Mouse (Mus musculus) urinary bladder, postnatal 36 days (tissue): ENCODE data around the gene Enpp3.
A peak's percentile ranks its signal among the peaks of the same experiment; 100 is the strongest.

Experiments
- DNase-seq, 2 experiments: peaks; one replicate each; pipeline ENCODE4 v3.0.0; 2022; ENCODE audit warnings: low spot score in 2 of 2, mixed read lengths in 1 of 2

Gene Enpp3

DNA sequence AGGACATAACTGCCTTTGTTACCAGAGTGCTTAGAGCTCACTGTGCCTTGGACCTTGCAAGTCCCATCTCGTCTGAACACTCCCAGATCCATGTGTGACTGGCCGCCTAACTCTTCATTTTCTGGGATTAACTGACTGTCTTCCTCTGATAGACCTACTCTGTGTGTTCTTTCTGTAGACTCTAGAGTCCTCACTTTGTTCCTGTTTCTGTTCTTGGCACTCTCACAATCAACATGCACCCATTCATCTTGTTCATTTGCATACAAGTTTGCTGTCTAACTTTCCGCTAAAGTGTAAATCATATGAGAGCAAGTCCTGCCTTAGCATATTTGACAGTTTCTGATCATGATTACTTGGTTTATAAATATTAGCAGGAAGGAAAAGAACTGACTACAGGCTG lies 79.4 kb downstream of the Enpp3 start:
- DNase-seq: no peak

DNA sequence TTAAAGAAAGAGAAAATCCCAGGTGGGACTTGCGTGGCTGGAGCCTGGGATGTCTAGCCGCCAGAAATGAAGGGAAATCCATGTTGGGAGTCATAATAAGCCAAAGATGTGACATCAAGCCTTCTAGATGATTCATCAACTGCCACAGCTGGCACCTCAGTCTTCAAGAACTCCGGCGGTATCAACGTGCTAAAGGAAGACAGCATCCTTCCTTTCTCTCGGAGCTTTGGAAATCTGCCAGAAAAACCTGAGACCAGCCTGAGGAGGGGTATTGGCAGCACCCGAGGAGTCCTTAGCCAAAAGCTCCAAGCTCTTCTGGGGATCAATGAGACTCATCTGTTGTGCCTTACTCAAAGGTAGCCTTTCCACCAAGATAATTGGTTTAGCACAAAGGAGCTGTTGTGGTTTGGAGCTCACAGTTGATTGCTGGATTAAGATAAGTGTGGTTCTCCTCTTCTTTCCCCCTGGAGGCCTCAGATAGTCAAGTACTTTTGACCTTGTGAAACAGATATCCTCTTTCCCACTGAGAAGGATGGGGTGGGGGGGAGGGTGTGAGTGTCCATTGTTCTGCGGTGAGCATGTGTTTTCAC lies 84.2 kb downstream of the Enpp3 start:
- DNase-seq: no peak

DNA sequence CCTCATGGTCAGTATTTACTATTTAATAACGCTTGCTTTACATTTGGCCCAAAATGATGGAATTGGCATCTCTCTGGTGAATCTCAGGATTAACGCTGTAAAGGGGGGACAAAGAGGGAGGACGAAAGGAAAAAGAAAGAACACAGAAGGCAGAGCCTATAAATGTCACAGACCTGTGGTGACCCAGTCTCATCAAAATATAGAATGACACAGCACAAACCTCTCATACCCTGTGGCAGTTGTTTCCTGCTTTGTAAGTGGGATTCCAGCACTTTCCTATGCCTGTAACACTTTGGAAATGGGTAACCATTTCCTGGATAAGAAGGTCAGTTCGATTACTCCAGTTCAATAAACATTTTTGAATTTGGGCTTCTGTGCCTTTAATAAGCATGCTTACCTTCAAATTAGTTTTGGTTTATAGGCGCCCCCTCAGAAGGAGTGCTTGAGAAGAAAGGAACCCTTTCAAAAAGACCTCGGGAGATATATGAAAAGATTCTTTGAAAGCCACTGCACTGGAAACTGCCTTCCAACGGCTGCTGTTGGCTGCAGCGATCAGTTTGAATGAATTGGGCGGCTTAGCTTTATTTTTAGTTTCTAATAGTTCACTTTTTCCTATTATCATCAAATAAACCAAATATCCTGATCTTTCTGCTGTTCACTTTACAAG lies 87.6 kb downstream of the Enpp3 start:
- no peak for DNase-seq

DNA sequence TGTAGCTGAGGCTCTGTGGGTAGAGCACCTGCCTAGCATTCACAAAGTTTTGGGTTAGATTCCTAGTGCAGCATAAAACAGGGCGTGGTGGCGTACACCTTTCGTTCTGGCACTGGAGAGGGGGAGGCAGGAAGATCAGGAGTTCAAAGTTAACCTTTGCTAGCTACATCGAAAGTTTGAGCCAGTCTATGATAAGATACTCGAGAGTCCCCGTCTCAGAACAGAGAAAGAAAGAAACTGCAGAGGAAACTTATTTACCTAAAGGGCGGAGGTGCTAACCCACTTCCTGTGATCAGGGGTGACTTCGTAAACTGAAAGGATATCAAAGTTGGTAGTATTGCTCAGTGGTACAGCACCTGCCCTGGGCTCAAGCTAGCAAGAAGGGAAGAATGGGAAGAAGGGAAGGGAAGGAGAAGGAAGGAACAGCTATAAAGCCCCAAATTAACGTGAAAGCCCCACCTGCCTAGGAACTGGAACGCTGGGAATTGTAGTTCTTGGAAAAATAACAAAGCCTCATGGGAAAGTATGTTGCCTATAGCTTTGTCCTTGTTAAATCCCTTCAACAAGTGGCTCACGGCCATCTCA lies 88.3 kb downstream of the Enpp3 start:
- peak in 1 of 2 experiments; percentile 12 for DNase-seq

- DNase-seq: no peak
Observed at GRCm38 (mm10) chr10:24753536-24754250, 88.9 kb downstream of the Enpp3 start.

- no peak for DNase-seq
Observed at GRCm38 (mm10) chr10:24742950-24743487, 99.6 kb downstream of the Enpp3 start.

GRCm38 (mm10) chr10:24741229-24742198 lies 101.1 kb downstream of the Enpp3 start:
- DNase-seq: no peak

DNA sequence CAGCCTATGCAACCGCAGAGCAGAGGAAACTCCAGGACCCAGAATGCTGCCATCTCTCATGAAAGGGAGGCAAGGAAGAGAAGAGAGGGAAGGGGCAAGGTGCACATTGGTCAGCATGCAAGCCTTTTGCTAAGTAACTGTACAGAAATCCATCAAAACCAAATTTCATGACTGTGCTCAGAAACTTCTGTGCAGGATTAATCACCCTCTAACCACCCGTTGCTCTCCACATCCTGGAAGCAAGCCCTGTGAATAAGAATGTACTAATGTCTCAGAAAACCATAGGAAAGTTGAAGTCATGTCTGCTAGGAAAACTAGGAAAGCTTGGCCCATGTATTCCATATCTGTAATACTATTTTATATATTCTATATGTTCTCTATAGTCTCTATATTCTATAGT lies 103.5 kb downstream of the Enpp3 start:
- no peak for DNase-seq

DNA sequence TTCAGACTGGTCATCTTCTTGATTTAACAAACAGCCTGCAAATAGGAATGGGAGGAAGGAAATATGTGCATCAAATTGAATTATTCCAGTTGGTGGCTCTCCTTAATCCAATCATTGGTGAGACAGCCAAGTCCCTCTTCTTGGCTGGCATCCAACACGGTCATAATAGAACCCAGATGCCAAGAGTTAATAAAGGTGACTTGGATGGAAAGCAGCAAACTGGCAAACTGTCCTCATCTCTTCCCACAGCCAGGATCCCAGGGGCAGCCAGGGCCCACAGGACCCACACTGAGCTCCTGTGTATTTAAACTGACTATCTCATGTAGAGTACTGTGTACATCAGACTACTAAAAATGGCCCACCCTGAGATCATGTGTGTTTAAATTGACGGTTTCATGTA lies 104.2 kb downstream of the Enpp3 start:
- DNase-seq: no peak

GRCm38 (mm10) chr10:24735027-24735777 lies 107.4 kb downstream of the Enpp3 start:
- DNase-seq: no peak

DNA sequence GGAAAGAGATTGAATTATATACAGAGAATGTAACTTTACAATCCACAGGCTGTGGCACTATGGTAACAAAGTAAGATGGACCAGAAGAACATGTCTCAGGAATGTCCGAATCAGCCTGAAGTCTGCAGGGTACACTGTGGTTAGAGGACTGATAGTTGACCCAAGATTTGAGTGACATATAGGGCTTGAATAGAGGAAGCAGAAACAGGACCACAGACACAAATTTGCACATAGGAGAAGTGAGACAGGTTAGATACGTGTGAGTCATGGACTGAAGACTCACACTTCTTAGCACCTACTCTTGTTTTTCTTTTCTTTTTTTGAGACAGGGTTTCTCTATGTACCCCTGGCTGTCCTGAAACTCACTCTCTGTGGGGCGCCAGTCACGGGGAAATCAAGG lies 115.1 kb downstream of the Enpp3 start:
- no peak for DNase-seq

DNA sequence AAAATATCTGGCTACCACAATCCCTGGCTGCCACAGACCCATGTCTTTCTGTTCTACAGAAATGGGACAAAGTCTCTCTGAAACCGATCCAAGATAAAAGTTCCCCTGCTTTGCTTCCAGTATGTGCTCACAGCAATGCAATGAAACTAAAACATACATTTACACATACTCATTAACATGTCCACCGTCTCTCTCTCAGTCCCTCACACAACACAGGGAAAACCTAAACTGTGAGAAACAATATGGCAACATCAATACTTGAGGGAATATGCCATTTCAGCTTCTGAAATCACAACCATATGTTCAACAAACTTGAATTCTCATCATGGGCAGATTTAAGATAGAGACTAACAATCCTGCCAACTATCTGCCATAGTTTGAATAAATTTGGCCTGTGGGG lies 117.4 kb downstream of the Enpp3 start:
- DNase-seq: no peak
